Mouse (Mus musculus) intestine, embryonic 14.5 days (tissue): Measurements from ENCODE around the gene Farp1. TPM values are rescaled to one million over a fixed set of nuclear protein-coding genes. Genes with fewer than 3 reads are reported as not detected.

Experiments used
- ATAC-seq: fragments of 200-750 bp; cut with Nextera tagmentation; replicated peaks from 2 replicates; pipeline ENCODE4 v1.8.0; 2017; ENCODE audit warnings: low read depth, moderate number of reproducible peaks, moderate TSS enrichment, moderate library complexity; ENCODE audit not compliant: low FRiP score, low TSS enrichment
- DNase-seq: peaks from one replicate; pipeline ENCODE4 v3.0.0-alpha.2; 2018; ENCODE audit warnings: low spot score
- H3K27ac ChIP-seq: fragments of 300-500 bp; sonication (generic); 2 replicates; pipeline ENCODE4 v1.5.1; 2014; ENCODE audit warnings: low read depth, mild to moderate bottlenecking, control low read depth
- H3K27me3 ChIP-seq: fragments of 300-500 bp; sonication (generic); replicated peaks from 2 replicates; pipeline ENCODE4 v1.6.1; 2014; ENCODE audit warnings: low read length, control low read depth; ENCODE audit not compliant: control insufficient read depth, insufficient read depth
- H3K36me3 ChIP-seq: fragments of 300-500 bp; sonication (generic); 2 replicates; pipeline ENCODE4 v1.6.1; 2014; ENCODE audit warnings: low read length, control low read depth; ENCODE audit not compliant: control insufficient read depth, insufficient read depth
- H3K4me1 ChIP-seq: fragments of 300-500 bp; sonication (generic); replicated peaks from 2 replicates; pipeline ENCODE4 v1.6.1; 2014; ENCODE audit warnings: low read length, control low read depth, mixed read lengths; ENCODE audit not compliant: control insufficient read depth, insufficient read depth
- H3K4me2 ChIP-seq: fragments of 300-500 bp; sonication (generic); 2 replicates; pipeline ENCODE4 v1.6.1; 2014; ENCODE audit warnings: low read length
- H3K4me3 ChIP-seq: fragments of 300-500 bp; sonication (generic); 2 replicates; pipeline ENCODE4 v1.5.1; 2014; ENCODE audit warnings: low read depth, low read length, control low read depth, mixed read lengths
- H3K9ac ChIP-seq: fragments of 300-500 bp; sonication (generic); 2 replicates; pipeline ENCODE4 v1.6.1; 2014; ENCODE audit warnings: mild to moderate bottlenecking, low read length
- H3K9me3 ChIP-seq: fragments of 300-500 bp; sonication (generic); 2 replicates; pipeline ENCODE4 v1.6.1; 2016; ENCODE audit warnings: low read length, control low read depth; ENCODE audit not compliant: control insufficient read depth
- WGBS: fragments of 180-500 bp; shearing (Covaris S2); extraction: QIAGEN DNeasy Blood & Tissue Kit; methylation state at CpG from one replicate; pipeline ENCODE4 v1.1.7; 2014; 5-methylcytosine and 5-hydroxymethylcytosine counted together
- polyA plus RNA-seq: library from polyadenylated mRNA; unstranded; fragments of >200 nt; fragmentation: Nextera tagmentation; extraction: Ambion mirVana; gene quantifications from 2 replicates; pipeline ENCODE4 v1.2.1, GENCODE M21; 2014

Gene Farp1
- polyA plus RNA-seq, 1 experiment from 2014 or later, result 26.1 TPM

DNA sequence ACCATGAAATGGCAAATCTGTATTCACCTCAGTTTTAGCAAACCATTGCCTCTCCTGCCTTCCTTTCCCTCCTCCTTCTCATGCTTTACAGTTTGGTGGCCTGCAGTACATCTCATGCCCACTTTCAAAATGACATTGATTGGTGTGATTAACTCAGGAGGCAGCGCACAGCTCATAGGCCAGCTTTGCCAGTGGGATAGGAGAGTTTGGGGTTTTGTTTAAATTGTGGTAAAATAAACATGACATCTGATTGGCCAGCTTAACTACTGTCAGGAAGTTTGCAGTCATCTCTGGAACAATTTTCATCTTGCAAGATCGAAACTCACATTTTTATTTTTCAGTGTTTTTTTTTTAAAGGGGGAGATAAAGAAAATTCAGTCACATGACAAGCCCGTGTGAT lies 112.0 kb downstream of the Farp1 start:
- H3K9ac ChIP-seq, result no peak overlapping the region
- WGBS, result 36% methylated on average over 3 of the region's 3 CpGs
- DNase-seq (no peak), ATAC-seq (no peak)
- H3K36me3 ChIP-seq, result no peaks in the 10 kb centered on the region
- H3K9me3 ChIP-seq, result no peaks in the 10 kb centered on the region
- H3K4me3 ChIP-seq, result no peak overlapping the region
- no peak overlapping the region for H3K27ac ChIP-seq
- H3K4me1 ChIP-seq, result peaks cover 33% of the 10 kb centered on the region
- H3K4me2 ChIP-seq, result no peak overlapping the region
- H3K27me3 ChIP-seq, result no peaks in the 10 kb centered on the region

DNA sequence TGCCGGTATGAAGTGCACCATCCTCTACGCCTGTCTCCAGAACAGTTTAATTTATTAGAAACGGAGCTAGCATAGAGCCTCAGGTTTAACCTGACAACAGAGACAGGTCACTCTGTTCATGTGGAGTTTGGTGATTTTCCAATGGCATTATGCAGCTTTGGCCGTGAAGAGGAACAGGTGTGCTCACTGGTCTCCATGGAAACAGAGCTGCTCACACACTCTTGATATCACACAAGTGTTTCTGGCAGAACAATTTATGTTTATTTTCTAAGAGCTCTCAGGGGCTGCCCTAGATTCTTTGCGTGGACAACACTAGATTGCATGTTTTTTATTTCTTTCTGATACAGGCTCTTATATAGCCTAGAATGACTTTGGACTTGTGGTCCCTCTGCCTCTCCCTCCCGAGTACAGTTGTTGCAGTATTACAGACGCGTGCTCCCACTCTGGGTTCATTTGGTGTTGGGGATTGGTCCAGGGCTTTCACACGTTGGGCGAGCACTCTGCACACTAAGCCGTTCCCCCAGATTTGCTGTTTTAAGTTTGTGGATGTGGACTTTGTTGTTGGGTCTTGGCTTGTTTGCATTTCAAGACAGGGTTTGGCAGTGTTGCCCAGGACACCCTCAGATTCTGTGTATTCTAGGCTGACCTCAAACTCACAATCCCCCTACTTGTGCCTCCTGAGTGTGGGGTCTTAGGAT lies 113.2 kb downstream of the Farp1 start:
- Histone ChIP-seq H3K9me3 (no peaks in the 10 kb centered on the region), H3K9ac (no peak overlapping the region)
- ATAC-seq, result no peak

DNA sequence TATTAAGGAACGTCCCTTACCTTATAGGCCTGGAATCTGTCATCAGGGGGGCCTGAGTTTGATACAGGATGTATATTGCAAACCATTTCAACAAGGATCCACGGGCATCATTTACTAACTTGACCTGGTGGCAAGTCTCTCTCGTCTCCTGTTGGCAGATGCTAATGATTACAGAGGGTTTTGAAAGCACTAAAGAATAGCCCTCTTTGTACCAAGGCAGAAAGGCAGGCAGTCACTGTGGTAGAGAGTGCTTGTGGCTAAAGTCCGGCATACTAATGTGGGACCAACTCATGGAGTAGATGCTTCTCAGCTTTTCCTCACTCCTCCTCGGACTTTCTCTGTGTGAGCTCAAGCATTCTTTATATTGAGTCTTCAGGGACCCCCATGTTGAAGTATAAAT lies 115.0 kb downstream of the Farp1 start:
- ATAC-seq (no peak), DNase-seq (no peak)
- Histone ChIP-seq H3K4me1 (peaks cover 27% of the 10 kb centered on the region), H3K4me2 (no peak overlapping the region), H3K9me3 (no peaks in the 10 kb centered on the region), H3K9ac (no peak overlapping the region), H3K4me3 (no peak overlapping the region), H3K27me3 (no peaks in the 10 kb centered on the region), H3K27ac (no peak overlapping the region), H3K36me3 (no peaks in the 10 kb centered on the region)
- 71% methylated on average over 5 of the region's 5 CpGs for WGBS

More for the DNA sequence above, 113.2 kb downstream of the Farp1 start:
- Histone ChIP-seq H3K36me3 (no peaks in the 10 kb centered on the region), H3K4me3 (no peak overlapping the region), H3K4me1 (peaks cover 33% of the 10 kb centered on the region), H3K27me3 (no peaks in the 10 kb centered on the region), H3K4me2 (no peak overlapping the region), H3K27ac (no peak overlapping the region)
- DNase-seq, result no peak
- whole genome bisulfite sequencing, result 72% methylated on average over 11 of the region's 11 CpGs

DNA sequence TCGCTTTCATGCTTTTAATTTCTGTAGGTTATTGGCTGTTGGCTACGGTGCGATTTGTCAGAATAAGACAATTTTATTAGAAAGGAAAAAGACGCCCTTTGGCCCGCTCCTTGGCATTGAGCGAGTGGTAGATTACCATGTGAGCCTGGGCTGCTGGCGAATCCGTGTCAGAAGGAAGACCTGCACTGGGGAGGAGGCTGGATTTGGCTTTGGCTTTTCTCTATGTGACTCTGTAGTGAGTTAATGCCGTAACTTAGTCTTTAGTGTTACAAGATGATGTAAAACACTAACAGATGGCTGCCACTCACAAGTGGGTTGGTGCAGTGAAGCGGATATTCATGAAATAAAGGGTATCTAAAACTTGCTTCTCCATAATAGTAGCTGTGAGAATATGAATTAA lies 116.8 kb downstream of the Farp1 start:
- no peak overlapping the region for H3K9ac ChIP-seq
- H3K4me3 ChIP-seq, result no peak overlapping the region
- H3K4me2 ChIP-seq, result no peak overlapping the region
- no peaks in the 10 kb centered on the region for H3K27me3 ChIP-seq
- 89% methylated on average over 10 of the region's 10 CpGs for WGBS
- H3K27ac ChIP-seq, result no peak overlapping the region
- H3K36me3 ChIP-seq, result no peaks in the 10 kb centered on the region
- DNase-seq (no peak), ATAC-seq (no peak)
- H3K9me3 ChIP-seq, result no peaks in the 10 kb centered on the region
- H3K4me1 ChIP-seq, result peaks cover 15% of the 10 kb centered on the region

- no peak for ATAC-seq
- H3K4me2 ChIP-seq, result no peak overlapping the region
- H3K4me1 ChIP-seq, result peaks cover 6% of the 10 kb centered on the region; the same call in 1 of the 2 replicates
- H3K27ac ChIP-seq, result no peak overlapping the region
- 78% methylated on average over 6 of the region's 6 CpGs for WGBS
- no peaks in the 10 kb centered on the region for H3K9me3 ChIP-seq
- no peak for DNase-seq
- H3K27me3 ChIP-seq, result no peaks in the 10 kb centered on the region
- no peak overlapping the region for H3K4me3 ChIP-seq
- no peak overlapping the region for H3K9ac ChIP-seq
- no peaks in the 10 kb centered on the region for H3K36me3 ChIP-seq
Observed at GRCm38 (mm10) chr14:121152771-121153170, 117.8 kb downstream of the Farp1 start.

DNA sequence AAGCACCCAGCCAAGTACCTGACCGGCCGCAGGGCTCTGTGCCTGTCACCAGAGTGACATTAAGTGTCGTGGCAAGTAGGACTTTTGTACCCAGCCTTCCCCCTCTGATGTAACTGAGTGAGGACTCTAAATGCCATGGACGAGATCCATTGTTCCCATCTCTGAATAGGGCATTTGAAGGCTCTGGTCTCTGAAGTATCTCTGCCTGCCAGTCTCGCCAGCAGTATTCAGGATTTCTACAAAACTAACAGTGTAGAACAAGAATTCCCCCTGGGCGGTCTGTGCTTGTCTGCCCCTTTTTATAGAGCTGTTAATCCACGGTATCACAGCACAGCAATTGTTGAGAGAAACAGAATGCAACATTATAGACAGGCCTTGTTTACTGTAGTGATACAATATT lies 118.3 kb downstream of the Farp1 start:
- H3K9me3 ChIP-seq, result no peaks in the 10 kb centered on the region
- H3K27ac ChIP-seq, result no peak overlapping the region
- WGBS, result 68% methylated on average over 7 of the region's 7 CpGs

GRCm38 (mm10) chr14:121155173-121155572 lies 120.2 kb downstream of the Farp1 start:
- H3K4me3 ChIP-seq, result no peak overlapping the region
- no peak overlapping the region for H3K4me2 ChIP-seq
- H3K4me1 ChIP-seq, result no peaks in the 10 kb centered on the region
- no peak overlapping the region for H3K27ac ChIP-seq
- H3K27me3 ChIP-seq, result no peaks in the 10 kb centered on the region
- DNase-seq (no peak), ATAC-seq (no peak)
- 83% methylated on average over 4 of the region's 4 CpGs for WGBS
- H3K36me3 ChIP-seq, result no peaks in the 10 kb centered on the region
- no peaks in the 10 kb centered on the region for H3K9me3 ChIP-seq
- no peak overlapping the region for H3K9ac ChIP-seq

More for the DNA sequence above, 118.3 kb downstream of the Farp1 start:
- H3K4me1 ChIP-seq, result peaks cover 2% of the 10 kb centered on the region; the same call in 1 of the 2 replicates
- H3K4me3 ChIP-seq, result no peak overlapping the region
- no peaks in the 10 kb centered on the region for H3K27me3 ChIP-seq
- DNase-seq (no peak), ATAC-seq (no peak)
- H3K4me2 ChIP-seq, result no peak overlapping the region
- H3K9ac ChIP-seq, result no peak overlapping the region
- H3K36me3 ChIP-seq, result no peaks in the 10 kb centered on the region

GRCm38 (mm10) chr14:121158616-121159015 lies 123.6 kb downstream of the Farp1 start:
- Histone ChIP-seq H3K4me3 (no peak overlapping the region), H3K27me3 (no peaks in the 10 kb centered on the region), H3K4me1 (no peaks in the 10 kb centered on the region), H3K4me2 (no peak overlapping the region), H3K9me3 (no peaks in the 10 kb centered on the region), H3K27ac (no peak overlapping the region), H3K9ac (no peak overlapping the region), H3K36me3 (no peaks in the 10 kb centered on the region)
- no peak for DNase-seq
- WGBS, result 71% methylated on average over 2 of the region's 2 CpGs
- ATAC-seq, result no peak

DNA sequence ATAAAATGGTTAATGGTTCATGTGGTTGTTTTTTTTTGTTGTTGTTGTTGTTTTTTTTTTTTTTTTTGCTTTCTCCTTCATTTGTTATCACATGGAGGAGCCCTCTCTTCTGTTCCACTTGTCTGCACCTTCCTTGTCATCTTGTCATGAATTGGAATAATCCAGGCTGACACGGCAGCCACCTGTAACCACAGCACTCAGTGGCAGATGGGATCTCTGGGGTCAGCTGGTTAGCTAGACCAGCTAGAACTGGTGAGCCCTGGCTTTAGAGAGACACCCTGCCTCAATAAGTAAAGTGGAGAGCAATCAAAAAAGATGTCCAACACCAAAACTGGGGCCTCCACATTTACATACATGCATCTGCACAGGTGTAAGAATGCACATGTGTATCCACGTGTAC lies 127.8 kb downstream of the Farp1 start:
- no peak overlapping the region for H3K4me3 ChIP-seq

More for the DNA sequence above, 127.8 kb downstream of the Farp1 start:
- 95% methylated on average over 2 of the region's 2 CpGs for WGBS
- no peak overlapping the region for H3K9ac ChIP-seq
- H3K4me1 ChIP-seq, result no peaks in the 10 kb centered on the region
- no peak overlapping the region for H3K27ac ChIP-seq
- H3K4me2 ChIP-seq, result no peak overlapping the region
- H3K27me3 ChIP-seq, result no peaks in the 10 kb centered on the region
- no peaks in the 10 kb centered on the region for H3K9me3 ChIP-seq
- ATAC-seq (no peak), DNase-seq (no peak)
- no peaks in the 10 kb centered on the region for H3K36me3 ChIP-seq
